Mouse (Mus musculus): ENCODE results near the gene Fam187a.

Fam187a gene

DNA sequence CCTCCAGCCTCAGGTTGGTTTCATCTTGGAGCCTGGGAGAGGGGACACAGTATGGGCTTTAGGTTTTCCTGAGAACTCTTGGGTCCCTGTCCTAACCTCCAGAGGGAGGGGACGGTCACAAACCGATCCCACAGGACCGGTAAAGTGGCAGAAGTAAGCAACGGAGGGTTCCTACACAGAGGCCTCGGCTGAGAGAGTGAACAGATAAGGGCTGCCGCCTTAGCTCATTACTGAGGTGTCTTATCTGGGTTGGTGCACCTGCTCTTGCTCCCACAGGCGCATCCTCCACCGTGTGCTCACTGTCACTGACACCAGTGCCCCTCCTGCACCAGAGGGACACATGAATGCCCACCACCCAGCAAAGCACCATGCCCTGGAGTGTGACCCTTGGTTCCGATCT lies 10.8 kb downstream of the Fam187a start:
- no peak for DNase-seq

DNA sequence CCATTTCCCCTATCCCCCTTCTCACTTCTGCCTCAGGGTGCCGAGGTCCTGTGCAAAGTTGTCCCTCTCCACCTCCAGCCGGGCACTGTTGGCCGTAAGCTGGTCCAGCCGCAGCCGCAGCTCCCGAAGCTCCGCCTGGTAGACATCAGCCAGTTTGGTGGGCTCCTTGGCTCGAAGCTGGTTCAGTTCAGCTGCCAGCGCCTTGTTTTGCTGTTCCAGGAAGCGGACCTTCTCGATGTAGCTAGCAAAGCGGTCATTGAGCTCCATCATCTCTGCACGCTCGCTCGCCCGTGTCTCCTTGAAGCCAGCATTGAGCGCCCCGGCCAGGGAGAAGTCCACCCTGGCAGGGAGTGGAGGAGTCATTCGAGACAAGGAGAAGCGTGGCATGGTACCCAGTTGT lies 11.7 kb downstream of the Fam187a start:
- DNase-seq: no peak

DNA sequence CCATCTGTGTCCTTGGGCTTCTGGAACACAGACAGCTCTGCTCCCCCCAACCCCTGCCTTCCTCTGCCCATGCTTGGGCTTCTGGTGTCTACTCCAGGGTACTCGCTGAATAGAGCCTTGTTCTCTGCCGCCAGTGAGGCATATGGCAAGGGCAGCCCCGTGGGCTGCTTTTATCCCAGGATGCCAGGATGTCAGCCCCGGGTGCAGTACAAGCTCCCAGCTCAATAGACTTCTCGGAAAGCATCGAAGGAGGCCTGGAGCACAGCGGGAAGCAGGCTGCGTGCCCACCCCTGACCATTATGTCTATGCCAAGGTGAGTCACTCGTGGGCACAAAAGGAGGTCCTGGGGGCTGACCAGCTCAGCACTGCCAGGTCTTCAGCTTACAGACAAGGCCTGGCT lies 13.4 kb downstream of the Fam187a start:
- no peak for DNase-seq

DNA sequence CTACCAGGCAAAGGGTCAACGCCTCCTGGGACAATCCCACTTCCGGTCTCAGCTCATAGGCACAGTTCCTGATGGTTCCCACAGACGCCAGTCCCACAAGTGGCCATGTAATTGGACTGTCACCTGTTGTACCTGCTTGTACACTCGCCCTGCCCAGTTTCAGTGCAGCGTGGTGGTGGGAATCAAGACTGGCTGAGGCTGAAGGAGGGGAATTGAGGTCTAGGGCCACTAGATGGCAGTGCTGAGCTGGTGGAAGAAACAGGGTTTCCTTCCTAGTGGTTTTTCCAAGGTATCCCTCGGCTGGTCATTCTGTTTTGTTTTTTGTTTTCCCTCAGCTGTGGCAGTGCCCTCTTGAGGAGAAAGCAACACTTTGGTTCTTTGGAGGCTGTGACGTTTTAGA lies 15.8 kb downstream of the Fam187a start, which contains the start of gene Gfap:
Gfap (minus strand) TSS at position 150 of the 400 bp plus-strand sequence.
- DNase-seq: peak; percentile 82

GRCm38 (mm10) chr11:102901199-102901598 lies 16.2 kb downstream of the Fam187a start:
- DNase-seq: no peak

GRCm38 (mm10) chr11:102902107-102902506 lies 17.1 kb downstream of the Fam187a start:
- DNase-seq: no peak

DNA sequence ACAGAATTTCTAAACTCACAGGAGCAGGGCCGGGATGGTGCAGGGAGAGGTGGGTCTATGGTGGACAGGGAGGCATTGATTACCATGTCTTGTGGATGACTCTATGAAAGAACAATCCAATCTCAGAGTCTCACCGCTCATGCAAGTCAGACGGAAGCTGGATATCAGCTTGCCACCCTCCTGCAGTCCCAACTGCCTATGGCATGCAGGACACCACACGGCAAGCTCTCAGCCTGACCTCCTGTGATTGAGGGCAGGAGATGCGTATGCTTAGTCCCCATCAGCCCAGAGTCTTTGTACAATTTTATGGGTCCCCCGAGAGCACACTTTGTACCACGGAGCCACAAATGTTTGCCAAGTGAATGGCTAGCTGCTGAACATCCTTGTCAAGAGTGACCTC lies 18.7 kb downstream of the Fam187a start:
- no peak for DNase-seq

DNA sequence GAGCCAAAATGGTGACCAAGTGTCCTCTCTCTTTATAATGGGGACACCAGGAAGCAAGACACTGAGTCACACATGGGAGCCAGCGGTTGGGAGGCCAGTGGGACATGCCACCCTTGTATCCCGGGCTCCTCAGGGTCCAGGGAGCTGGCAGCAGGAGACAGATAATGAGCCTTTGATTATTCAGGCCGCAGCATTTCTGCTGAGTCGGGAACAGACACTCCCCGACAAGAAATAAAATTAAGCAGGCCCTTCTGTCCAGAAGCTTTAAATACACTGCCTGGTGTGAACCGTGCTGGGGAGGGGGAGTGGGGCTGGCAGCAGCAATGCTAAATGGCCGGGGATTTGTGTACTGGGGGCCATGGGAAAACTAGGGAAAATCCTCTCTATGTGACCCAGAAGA lies 26.4 kb downstream of the Fam187a start:
- DNase-seq: no peak

- no peak for DNase-seq
Measured at GRCm38 (mm10) chr11:102915380-102915779, 30.4 kb downstream of the Fam187a start.

DNA sequence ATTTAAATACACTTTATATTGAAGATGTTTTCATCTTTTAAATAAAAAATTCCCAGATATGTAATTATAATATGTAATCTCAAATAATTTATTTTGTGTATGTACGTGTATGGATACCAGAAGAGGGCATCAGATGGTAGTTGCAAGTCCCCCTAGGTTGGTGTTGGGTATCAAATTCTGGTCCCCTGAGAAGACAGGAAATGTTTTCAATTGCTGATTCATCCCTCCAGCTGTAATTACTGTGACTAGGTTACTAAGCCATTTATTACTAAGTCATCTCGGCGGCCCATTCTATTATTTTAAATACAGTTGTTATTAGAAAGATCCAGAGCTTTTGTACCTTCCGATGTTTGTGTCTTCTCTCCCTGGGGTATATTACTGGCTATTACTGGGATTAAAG lies 33.1 kb downstream of the Fam187a start:
- DNase-seq: no peak

DNA sequence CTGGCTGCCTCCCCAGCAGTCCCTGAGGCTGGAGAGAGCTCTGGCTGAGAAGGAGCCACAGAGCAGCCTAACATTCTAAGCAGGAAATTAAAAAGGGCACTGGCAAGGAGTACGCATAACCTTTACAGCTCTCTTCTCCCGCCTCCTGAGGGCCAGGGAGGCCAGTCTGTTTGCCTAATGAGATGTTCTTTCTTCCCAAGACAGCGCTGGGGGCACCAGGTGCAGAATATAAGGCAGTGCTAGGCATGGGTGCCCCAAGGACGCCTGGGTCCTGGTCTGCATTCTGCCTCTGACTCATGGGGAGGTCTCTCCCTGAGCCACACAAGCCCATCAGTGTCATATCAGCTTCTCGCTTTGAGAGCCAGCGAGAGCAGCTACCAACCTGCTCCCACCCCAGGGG lies 36.5 kb downstream of the Fam187a start:
- no peak for DNase-seq

GRCm38 (mm10) chr11:102924557-102925350 lies 39.8 kb downstream of the Fam187a start, which contains the start of gene Kif18b:
Gene Kif18b, minus strand, starts transcription at chr11:102925124.
- DNase-seq: peak; percentile 98

GRCm38 (mm10) chr11:102925351-102925717 lies 40.4 kb downstream of the Fam187a start:
- DNase-seq: peak; percentile 41

GRCm38 (mm10) chr11:102930672-102931071 lies 45.7 kb downstream of the Fam187a start:
- DNase-seq: no peak

DNA sequence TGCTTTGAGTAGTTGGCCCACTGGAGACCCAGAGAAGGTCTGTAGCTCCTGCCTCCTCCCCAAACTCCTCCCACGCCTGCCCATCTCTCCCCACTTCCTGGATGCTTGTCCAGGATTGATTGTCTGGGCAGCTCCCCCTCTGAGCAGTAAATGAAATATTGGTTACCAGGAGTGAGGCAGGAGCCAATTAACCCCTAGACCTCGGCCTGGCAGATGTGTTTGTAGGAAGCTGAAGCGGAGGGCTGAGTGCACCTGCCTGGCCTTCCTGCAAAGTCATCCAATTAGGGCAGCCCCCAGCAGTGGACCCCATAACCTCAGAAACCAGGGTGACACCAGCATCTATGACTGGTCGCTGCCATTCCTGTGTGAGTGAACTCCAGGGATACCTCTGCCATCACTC lies 51.3 kb downstream of the Fam187a start:
- DNase-seq: no peak

Measured in lung, postnatal 36 days (tissue).